Comparison of ENCODE assay signal across 13 mouse cellular contexts in the genomic region with DNA sequence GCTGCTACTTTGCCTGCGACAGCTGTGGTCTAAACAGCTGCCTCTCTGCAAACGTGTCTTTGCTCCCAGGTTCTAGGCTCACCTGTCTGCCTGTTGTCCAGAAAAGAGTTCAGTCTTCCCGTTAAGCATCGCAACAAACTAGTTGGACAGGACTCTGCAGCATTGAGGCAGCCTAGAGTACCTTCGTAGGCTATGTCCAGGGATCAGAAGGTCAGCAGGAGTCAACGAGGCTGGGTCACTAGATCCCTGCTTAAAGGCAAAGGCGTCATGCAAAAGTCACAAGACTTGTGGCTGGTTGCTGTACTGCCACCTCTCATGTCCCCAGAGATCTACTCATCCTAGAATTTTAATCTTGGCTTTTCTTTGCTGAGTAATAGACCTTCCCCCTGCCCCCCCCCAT.
"Had no signal": no experiment of that assay in that cellular context is flagged by ENCODE, and none has a peak within 500 bp of the region (broad histone marks: within the 10 kb centered on the region; RNA-seq: fewer than 3 reads in every experiment).

No protein-coding gene starts in this region.

- H3K4me3 ChIP-seq: limb, embryonic 15.5 days; midbrain, embryonic 10.5 days; myocyte; neural tube, embryonic 15.5 days had no signal

- DNase-seq: layer of hippocampus, adult 9-11 months; layer of hippocampus, postnatal 36 days; lung, adult 18-20 months; midbrain, embryonic 14.5 days; right cerebral cortex, adult 18-20 months; right cerebral cortex, postnatal 25 days; thymus, adult 18-20 months; thymus, postnatal 14 days had no signal

- H3K4me2 ChIP-seq: limb, embryonic 15.5 days; neural tube, embryonic 15.5 days had no signal

- H3K27ac ChIP-seq: limb, embryonic 15.5 days; liver, embryonic 14.5 days; neural tube, embryonic 15.5 days had no signal

- H3K36me3 ChIP-seq: limb, embryonic 15.5 days; midbrain, embryonic 10.5 days; neural tube, embryonic 15.5 days had no signal

- H3K9me3 ChIP-seq: limb, embryonic 15.5 days; midbrain, embryonic 10.5 days; neural tube, embryonic 15.5 days had no signal

- H3K27me3 ChIP-seq: limb, embryonic 15.5 days; neural tube, embryonic 15.5 days had no signal

- H3K9ac ChIP-seq: limb, embryonic 15.5 days; liver, embryonic 14.5 days; neural tube, embryonic 15.5 days had no signal
